Mouse (Mus musculus) limb, embryonic 11.5 days (tissue): ENCODE results near the gene Wnt9a. TPM values are rescaled to one million over a fixed set of nuclear protein-coding genes. Genes with fewer than 3 reads are reported as not detected.
A peak's percentile ranks its signal among the peaks of the same experiment; 100 is the strongest.

Source experiments
- ATAC-seq: fragments of 200-750 bp; cut with Nextera tagmentation; 2 replicates; pipeline ENCODE4 v1.8.0; 2017; ENCODE audit warnings: low read depth; ENCODE audit not compliant: insufficient number of reproducible peaks, low FRiP score, low TSS enrichment
- DNase-seq: peaks from one replicate; pipeline ENCODE4 v3.0.0-alpha.2; 2015; ENCODE audit warnings: low spot score
- H3K27ac ChIP-seq: fragments of 300-500 bp; sonication (generic); replicated peaks from 2 replicates; pipeline ENCODE4 v1.5.1; 2014; ENCODE audit warnings: low read depth, mild to moderate bottlenecking, low read length
- H3K27me3 ChIP-seq: fragments of 300-500 bp; sonication (generic); 2 replicates; pipeline ENCODE4 v1.6.1; 2014; ENCODE audit warnings: mild to moderate bottlenecking, low read length, mixed read lengths; ENCODE audit not compliant: control insufficient read depth, insufficient read depth
- H3K36me3 ChIP-seq: fragments of 300-500 bp; sonication (generic); 2 replicates; pipeline ENCODE4 v1.6.1; 2014; ENCODE audit warnings: mild to moderate bottlenecking, low read length, moderate library complexity, mixed read lengths; ENCODE audit not compliant: control insufficient read depth, insufficient read depth
- H3K4me1 ChIP-seq: fragments of 300-500 bp; sonication (generic); 2 replicates; pipeline ENCODE4 v1.6.1; 2014; ENCODE audit warnings: low read length, mixed read lengths; ENCODE audit not compliant: control insufficient read depth, insufficient read depth
- H3K4me2 ChIP-seq: fragments of 300-500 bp; sonication (generic); 2 replicates; pipeline ENCODE4 v1.6.1; 2014; ENCODE audit warnings: low read depth, mild to moderate bottlenecking, moderate library complexity; ENCODE audit not compliant: severe bottlenecking
- H3K4me3 ChIP-seq: fragments of 300-500 bp; sonication (generic); 2 replicates; pipeline ENCODE4 v1.5.1; 2014; ENCODE audit warnings: low read depth, low read length
- H3K9ac ChIP-seq: fragments of 300-500 bp; sonication (generic); 2 replicates; pipeline ENCODE4 v1.6.1; 2014; ENCODE audit warnings: mild to moderate bottlenecking, low read length
- H3K9me3 ChIP-seq: fragments of 300-500 bp; sonication (generic); 2 replicates; pipeline ENCODE4 v1.6.1; 2016; ENCODE audit warnings: low read length; ENCODE audit not compliant: control insufficient read depth
- WGBS: fragments of 180-500 bp; shearing (Covaris S2); extraction: QIAGEN DNeasy Blood & Tissue Kit; methylation state at CpG from one replicate; pipeline ENCODE4 v1.1.7; 2014; 5-methylcytosine and 5-hydroxymethylcytosine counted together
- polyA plus RNA-seq: library from polyadenylated mRNA; unstranded; fragments of >200 nt; fragmentation: Nextera tagmentation; extraction: Ambion mirVana; gene quantifications from 2 replicates; pipeline ENCODE4 v1.2.1, GENCODE M21; 2014

Wnt9a gene
- 1.1 and 1.8 TPM in 2 replicates for polyA plus RNA-seq

DNA sequence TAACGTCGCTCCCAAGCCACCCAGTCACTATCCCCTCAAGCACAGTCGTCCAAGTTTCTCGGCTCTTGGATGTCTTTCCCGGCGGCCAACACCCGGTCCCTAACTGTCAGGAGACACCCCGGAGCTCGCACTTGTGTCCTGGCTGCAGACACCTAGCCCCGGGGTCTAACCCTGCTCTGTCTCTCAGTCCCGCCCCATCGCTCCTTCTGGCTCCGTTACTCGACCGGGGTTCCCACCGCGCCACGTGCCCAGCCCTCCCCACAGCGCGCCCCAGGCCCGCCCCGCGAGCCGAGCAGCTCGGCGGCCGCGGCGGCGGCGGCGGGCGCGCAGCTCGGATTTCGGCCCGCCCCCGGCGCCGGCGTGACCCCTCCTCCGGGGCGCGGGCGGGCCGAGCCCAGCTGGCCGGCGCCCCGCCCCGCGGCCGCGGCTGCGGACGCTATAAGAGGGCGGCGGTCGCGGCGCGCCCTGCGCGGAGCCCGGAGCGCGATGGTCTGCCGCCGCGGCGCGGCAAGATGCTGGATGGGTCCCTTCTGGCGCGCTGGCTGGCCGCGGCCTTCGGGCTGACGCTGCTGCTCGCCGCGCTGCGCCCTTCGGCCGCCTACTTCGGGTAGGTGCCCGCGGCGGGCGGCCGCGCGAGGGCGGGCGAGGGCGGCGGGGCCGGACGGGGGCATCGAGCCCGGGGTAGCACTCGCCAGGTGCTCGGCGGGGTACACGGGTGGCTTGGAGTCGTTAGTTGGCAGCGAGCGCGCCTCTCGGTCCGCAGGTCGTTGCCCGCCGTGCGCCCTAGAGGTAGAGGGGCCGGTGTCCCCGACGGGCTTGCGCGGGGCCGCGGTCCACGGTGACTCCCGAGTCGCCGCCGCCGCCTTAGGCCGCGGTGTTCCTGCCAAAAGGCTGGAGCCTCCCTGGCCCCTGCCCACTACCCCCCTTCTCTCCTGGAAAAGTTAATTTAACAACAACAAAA, at the start of gene Wnt9a:
TSS of gene Wnt9a (plus strand) at position 468 of the 961 bp plus-strand sequence.
- Histone ChIP-seq H3K9ac (peak within 1 kb of the TSS; percentile 67), H3K9me3 (no peaks in the 10 kb centered on the region), H3K4me3 (peak within 1 kb of the TSS; percentile 50), H3K27ac (no peak within 1 kb of the TSS), H3K36me3 (no peaks in the 10 kb centered on the region), H3K4me2 (peak within 1 kb of the TSS; percentile 94), H3K27me3 (peaks cover 46% of the 10 kb centered on the region), H3K4me1 (peaks cover 36% of the 10 kb centered on the region)
- under 1% methylated on average over 114 of the region's 128 CpGs for WGBS
- DNase-seq (peak; percentile 73), ATAC-seq (peak; percentile 49; the same call in 1 of the 2 replicates)

DNA sequence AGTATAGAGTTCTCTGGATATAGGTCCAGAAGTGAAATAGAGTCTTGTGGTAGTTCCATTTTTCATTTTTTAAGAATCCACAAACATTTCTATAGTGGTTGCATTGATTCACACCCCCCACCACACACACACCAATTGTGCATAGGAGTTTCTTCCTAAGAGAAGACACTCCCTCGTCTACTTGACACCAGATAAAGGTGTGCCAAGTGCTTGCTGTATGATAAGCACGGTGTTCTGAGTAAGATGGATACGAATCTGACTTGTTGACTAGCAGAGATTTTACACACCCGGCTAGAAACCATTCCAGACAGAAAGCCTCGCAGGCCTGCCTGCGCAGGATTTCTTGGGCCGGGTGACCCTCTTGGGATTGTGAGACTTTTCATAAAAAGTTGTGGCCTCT, 47.1 kb upstream of the Wnt9a start:
- Histone ChIP-seq H3K9me3 (no peaks in the 10 kb centered on the region), H3K4me2 (no peak overlapping the region), H3K4me1 (peaks cover 9% of the 10 kb centered on the region; the same call in 1 of the 2 replicates), H3K36me3 (no peaks in the 10 kb centered on the region), H3K9ac (no peak overlapping the region), H3K4me3 (no peak overlapping the region), H3K27ac (no peak overlapping the region), H3K27me3 (peaks cover 11% of the 10 kb centered on the region)
- ATAC-seq, result no peak
- no peak for DNase-seq
- WGBS, result 85% methylated on average over 7 of the region's 7 CpGs

DNA sequence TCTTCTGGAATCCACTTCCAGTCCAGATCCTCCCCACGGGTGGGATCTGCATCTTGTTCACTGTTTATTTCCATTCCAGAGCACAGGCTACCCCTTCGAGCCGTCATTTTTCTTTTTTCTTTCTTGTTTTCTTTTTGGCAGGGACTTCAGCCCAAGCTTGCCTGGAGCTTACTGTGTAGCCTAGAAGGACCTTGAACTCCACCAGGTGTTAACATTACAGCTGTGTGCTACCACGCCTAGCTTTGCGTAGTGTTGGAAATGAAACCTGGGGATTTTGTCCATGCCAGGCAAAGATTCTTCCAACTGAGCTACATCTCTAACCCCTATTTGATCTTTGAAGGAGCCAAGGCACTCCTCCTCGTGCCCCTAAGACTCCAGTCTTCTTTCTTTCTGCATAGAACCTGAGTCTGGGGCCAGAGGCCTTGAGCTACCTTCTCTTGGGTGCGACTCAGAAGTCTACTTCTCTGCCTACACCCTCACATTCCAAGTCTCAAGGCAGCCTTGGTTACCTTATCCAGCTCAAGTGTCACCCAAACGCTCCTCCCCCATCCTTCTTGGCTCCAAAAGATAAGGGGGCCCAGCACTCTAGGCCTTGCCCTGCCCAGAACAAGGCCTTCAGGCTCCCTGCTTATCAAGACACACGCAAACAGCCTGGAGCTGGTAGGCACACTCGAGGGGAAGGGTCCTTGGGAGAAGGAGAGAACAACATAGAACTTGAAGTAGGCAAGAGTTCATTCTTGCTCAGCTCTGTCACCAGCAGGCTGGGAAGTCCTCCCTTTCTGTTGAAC, 45.8 kb upstream of the Wnt9a start:
- Histone ChIP-seq H3K9ac (no peak overlapping the region), H3K4me3 (no peak overlapping the region), H3K4me1 (peaks cover 9% of the 10 kb centered on the region; the same call in 1 of the 2 replicates), H3K9me3 (no peaks in the 10 kb centered on the region), H3K27me3 (peaks cover 22% of the 10 kb centered on the region), H3K36me3 (no peaks in the 10 kb centered on the region), H3K4me2 (no peak overlapping the region), H3K27ac (no peak overlapping the region)
- whole genome bisulfite sequencing, result 79% methylated on average over 10 of the region's 10 CpGs
- ATAC-seq, result no peak
- no peak for DNase-seq

DNA sequence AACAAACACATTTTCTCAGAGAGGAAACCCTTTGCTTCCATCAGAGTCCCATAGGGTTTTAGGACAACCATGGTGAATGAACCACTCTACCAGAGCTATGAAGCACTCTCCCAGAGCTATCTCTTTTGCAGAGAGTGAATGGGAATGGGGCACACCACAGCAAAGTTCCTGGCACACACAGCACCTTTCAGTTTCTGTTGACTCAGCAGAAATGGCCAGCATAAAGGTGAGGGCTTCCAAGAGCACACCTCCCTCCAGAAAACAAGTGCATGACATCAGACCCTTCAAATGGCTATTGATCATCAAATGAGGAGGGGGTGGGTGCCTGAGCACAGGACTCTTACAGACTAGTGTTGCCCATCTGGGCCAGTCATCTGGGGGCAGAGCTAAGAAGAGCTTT, 44.4 kb upstream of the Wnt9a start:
- Histone ChIP-seq H3K9ac (no peak overlapping the region), H3K4me1 (peaks cover 9% of the 10 kb centered on the region; the same call in 1 of the 2 replicates), H3K27ac (no peak overlapping the region), H3K9me3 (no peaks in the 10 kb centered on the region), H3K4me2 (no peak overlapping the region), H3K27me3 (peaks cover 22% of the 10 kb centered on the region), H3K4me3 (no peak overlapping the region), H3K36me3 (no peaks in the 10 kb centered on the region)
- DNase-seq, result no peak
- ATAC-seq, result no peak

DNA sequence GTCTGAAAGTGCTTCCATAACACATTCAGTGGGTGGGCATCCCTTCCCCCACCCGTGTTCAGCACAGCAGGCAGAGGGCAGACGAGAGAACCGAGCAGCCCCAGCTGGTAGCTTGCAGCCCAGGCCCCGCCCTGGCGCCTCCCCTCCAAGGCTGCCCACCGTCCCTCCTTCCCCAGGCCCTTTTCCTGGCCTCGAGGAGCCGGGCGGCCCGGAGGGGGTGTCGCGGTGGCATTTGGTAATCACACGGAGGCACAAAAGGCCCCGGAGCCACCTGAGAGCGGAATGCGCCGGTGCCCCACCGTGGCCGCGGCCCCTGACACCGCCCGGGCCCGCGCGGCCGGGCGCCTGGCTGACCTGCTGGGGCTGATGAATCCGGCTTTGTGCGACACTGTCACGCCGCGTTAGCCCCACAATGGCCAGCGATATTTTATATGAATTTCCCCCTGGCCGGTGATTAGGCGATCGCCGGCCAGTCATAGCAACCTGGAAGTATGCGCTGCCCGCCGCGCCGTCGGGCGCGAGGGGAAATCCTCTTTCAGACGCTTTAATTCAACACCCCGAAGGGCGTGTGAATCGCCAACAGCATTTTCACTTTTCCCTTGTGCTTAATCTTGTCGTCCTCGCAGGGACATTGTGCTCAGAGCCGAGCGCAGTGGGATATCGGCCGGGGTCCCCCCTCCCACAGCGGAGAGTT, 42.7 kb upstream of the Wnt9a start:
- peak; percentile 66 for DNase-seq
- whole genome bisulfite sequencing, result under 1% methylated on average over 56 of the region's 56 CpGs
- Histone ChIP-seq H3K4me2 (peak overlapping the region; percentile 86), H3K4me1 (peaks cover 9% of the 10 kb centered on the region; the same call in 1 of the 2 replicates), H3K36me3 (no peaks in the 10 kb centered on the region), H3K27ac (no peak overlapping the region), H3K27me3 (peaks cover 22% of the 10 kb centered on the region), H3K4me3 (peak overlapping the region; percentile 36), H3K9ac (peak overlapping the region; percentile 57), H3K9me3 (no peaks in the 10 kb centered on the region; the same call in 1 of the 2 replicates)
- ATAC-seq, result no peak

DNA sequence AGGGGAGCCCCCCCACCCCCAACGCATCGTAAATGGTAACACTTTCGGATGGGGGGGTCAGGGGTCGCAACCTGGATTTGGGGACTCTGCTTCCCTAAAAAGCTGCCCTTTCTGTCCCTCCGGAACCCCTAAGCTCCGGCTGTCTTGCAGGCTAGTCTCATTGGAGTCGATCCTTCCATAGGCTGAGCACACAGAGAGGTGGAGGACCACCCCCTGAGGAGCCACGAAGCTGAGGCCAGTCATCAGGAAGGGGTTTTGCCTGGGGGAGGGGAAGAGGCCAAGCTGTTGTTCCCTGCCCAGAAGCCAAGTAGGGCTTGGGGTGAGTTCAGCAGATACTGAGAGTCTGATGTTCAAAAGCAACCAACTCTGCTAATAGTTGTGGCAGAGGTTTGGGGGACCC, 42.1 kb upstream of the Wnt9a start:
- no peak for ATAC-seq
- Histone ChIP-seq H3K4me2 (peak overlapping the region; percentile 86), H3K27ac (no peak overlapping the region), H3K4me1 (peaks cover 9% of the 10 kb centered on the region; the same call in 1 of the 2 replicates), H3K36me3 (no peaks in the 10 kb centered on the region), H3K4me3 (peak overlapping the region; percentile 36), H3K9ac (peak overlapping the region; percentile 57), H3K27me3 (peaks cover 22% of the 10 kb centered on the region), H3K9me3 (no peaks in the 10 kb centered on the region; the same call in 1 of the 2 replicates)
- 7% methylated on average over 8 of the region's 8 CpGs for WGBS
- peak; percentile 40 for DNase-seq

DNA sequence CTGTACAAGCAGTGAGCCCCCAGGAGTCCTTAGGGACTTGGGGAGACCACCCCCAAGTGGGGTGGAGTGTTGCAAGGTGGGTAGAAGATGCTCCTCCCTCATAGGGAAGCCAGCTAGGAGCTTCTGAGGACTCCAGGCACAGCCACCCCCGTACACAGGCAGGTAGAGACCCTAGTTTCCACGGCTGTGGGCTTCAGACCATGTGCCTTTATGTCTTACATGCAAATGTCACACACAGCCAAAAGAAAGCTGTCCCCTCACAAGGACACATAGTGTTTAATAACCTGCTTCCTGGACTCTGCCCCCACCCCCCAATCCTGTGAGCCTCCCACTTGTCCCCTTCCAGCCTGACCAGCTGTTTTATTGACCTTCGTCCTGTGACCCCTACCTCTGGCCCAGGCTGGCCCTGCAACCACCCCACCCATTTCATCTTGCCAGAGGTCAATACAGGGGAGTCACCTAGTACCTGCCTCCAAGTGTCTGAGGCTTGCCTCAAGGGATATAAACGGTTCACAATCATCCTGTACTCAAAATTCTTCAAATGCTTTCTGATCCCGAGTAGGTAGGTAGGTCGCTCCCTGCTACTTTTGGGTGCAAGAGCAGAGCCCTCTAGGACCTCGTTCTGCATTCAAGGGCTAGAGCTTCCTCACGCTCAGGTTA, 41.4 kb upstream of the Wnt9a start:
- WGBS, result 64% methylated on average over 8 of the region's 8 CpGs
- ATAC-seq (no peak), DNase-seq (no peak)
- Histone ChIP-seq H3K27ac (no peak overlapping the region), H3K9me3 (no peaks in the 10 kb centered on the region; the same call in 1 of the 2 replicates), H3K4me2 (no peak overlapping the region), H3K4me1 (peaks cover 9% of the 10 kb centered on the region; the same call in 1 of the 2 replicates), H3K4me3 (no peak overlapping the region), H3K36me3 (no peaks in the 10 kb centered on the region), H3K27me3 (peaks cover 22% of the 10 kb centered on the region), H3K9ac (no peak overlapping the region)
